Mouse (Mus musculus) adrenal gland, adult 2 months (tissue): ENCODE data around the gene Zzef1. TPM values are rescaled to one million over a fixed set of nuclear protein-coding genes. Genes with fewer than 3 reads are reported as not detected.
A peak's percentile ranks its signal among the peaks of the same experiment; 100 is the strongest.

ENCODE experiments used
- DNase-seq: peaks from one replicate; pipeline ENCODE4 v3.0.0; 2021
- polyA plus RNA-seq: library from polyadenylated mRNA; depleted of rRNA; stranded (reverse); fragments of >200 nt; gene quantifications from 2 replicates; pipeline ENCODE4 v1.2.3, GENCODE M21; 2012
- total RNA-seq, 2 experiments: library from RNA; stranded (reverse); gene quantifications; 2 replicates each; pipeline ENCODE4 v1.2.3; 2021

Zzef1 gene
- total and polyA plus RNA-seq, 3 experiments: 23.6 to 32.7 (median 31.5) TPM

DNA sequence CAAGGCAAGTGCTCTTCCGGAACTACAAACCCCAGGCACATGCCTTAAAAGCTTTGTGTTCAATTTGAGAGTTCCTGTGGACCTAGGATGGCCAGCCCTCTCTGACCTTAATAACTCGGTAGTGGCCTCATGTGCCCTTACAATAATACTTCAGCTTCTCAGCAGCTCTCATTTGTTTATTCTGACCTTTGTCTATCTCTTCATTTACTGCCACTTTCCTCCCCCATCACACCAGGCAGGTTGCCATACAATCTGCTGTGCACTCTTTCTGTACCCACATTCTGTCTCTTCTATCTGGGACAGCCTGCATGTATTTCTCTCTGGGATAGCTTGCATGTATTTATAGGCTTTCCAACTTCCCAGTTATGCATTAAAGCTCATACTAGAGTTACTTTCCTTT is 10.5 kb downstream of the Zzef1 start:
- no peak for DNase-seq

DNA sequence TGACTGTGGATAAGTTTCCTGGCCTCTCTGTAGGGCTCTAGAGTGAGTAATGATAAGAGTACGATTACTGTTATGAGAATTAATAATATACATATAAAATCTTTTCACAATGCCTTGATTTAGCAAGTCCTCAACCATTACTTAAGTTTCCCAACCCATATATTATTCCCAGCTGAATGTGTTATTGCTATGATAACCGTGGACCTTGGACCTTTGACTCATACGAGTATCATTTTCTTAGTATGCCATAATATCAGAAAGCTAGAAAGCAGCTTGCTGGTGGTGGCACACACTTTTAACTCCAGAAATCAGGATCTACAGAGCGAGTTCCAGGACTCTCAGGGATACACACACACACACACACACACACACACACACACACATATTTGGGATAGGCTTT is 12.0 kb downstream of the Zzef1 start:
- DNase-seq: peak; percentile 27

DNA sequence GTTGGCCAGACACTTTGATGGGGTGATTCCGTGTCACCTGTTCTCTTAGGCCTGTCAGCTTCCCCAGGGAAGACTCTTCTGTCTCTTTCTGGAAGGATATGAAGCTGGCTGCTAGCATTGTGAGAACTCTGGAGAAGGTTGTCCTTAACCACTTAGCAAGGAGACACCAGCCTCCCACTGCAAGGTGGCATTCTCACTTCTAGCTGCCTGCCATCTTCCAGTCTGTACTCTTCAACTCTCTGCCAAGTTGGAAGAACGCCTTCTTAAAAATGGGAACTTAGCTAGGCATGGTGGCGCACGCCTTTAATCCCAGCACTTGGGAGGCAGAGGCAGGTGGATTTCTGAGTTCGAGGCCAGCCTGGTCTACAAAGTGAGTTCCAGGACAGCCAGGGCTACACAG is 17.7 kb downstream of the Zzef1 start:
- DNase-seq: no peak

DNA sequence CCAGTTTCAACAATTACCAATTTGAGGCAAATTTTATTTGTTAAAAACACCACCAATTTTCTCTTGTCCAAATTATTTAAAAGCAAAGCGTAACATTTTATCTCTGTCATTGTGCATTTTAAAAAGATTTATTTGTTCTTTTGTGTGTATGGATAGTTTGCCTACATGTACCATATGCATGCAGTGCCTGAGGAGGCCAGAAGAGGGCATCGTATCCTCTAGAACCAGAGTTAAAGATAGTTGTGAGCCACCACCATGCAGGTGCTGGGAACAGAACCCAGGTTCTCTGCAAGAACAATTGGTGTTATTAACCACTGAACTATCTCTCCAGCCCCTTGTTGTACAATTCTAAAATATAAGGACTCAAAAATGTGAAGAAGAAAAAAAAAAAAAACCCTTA is 18.2 kb downstream of the Zzef1 start:
- DNase-seq: no peak

DNA sequence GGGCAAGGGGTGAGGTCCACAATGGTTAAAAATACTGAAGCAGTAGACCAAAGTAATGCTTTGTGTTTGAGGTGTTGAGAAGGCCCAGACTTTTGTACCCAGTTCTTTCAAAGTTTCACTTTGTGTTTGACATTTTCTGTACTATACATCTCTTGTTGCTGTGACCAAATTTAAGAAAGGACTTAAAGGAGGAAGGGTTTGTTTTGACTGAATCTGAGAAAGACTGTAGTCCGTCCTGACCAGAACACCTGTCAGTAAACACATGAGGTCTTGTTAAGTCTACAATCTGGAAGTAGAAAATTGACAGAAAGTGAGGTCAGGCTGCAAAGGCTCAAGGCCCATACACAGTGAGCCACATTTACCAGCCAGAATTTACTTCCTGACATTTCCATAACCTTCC is 20.8 kb downstream of the Zzef1 start:
- DNase-seq: no peak

DNA sequence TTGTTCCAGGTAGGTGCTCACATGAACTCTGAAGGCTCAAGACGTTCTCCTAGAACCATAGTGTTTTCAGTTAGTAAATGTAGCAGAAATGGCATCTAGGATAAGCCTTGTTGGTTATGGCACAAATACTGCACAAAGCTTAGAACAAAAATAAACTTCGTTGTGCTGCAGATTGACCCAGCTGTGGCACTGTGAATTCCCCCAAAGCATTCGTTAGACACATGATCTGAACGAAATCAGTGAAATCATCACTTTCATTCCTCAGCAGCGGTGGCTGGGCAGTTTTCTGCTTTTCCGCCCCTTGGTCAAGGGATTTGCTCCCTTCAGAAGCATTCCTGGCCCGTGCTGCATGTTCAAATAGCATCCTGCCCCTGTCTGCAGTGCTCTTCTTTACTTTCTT is 22.0 kb downstream of the Zzef1 start:
- DNase-seq: no peak

DNA sequence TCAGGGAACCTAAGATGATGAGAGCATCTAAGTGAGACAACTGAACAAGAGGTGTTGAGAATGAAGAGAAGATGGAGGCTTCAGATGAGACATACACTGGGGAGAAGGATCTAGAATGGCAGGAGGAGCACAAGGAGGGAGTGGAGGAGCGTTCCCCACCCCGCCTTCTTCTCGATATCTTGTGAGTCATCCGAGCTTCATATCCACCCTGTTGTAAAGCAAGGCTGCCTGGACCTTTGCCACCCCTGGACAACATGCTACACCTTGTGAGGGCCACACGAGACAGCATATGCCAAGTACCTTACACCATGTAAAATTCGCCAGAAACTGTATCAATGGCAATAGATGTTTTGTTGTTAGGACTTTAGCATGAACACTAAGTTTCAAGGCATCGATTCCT is 25.0 kb downstream of the Zzef1 start:
- DNase-seq: no peak

DNA sequence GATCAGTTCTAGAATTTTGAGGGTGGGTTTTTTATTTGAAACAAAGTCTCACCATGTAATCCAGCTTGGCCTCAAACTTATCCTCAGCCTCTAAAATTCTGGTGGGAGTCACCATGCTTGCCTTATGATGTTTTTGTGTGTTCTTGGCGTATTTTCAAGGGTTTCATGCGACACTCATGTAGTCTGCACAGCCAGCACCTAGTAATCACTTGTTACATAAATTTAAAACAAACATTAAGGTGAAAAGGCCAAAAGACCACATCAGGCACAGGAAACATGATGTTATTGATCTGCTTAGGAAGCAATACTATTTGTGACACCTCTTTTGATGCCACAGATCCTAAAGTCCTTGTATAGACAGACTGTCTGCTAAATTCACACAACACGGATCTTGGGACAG is 33.8 kb downstream of the Zzef1 start:
- DNase-seq: no peak

DNA sequence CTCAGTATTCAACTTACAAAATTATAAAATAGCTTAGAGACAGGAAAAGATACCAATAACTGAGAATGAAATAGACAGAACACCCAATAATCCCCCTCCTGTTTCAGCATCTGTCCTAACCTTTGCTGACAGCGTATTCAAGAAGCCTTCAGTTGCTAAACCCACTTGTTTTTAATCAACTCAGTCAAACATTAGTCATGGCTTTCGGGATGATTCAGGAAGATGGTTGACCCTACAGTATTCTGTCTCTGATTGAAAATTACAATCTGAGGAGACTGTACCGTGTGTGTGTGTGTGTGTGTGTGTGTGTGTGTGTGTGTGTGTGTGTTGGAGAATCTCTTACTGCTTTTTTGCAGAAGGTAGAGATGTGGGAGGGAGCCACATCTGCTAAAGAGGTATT is 46.7 kb downstream of the Zzef1 start:
- no peak for DNase-seq

DNA sequence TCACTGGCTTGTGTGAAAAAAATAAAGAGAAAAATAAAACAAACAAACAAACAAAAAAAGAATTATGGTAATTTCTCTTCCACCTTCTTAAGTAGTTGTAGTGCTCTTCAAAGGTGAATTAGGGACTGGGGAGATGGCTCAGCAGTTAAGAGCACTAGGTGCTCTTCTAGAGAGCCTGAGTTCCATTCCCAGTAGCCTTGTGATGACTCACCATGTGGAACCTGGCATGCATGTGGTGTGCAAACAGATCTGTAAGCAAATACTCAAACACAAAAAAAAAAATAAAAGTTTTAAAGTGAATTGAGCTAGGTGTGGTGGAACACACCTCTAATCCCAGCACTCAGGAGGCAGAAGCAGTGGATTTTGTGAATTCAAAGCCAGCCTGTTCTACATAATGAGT is 47.5 kb downstream of the Zzef1 start:
- no peak for DNase-seq

DNA sequence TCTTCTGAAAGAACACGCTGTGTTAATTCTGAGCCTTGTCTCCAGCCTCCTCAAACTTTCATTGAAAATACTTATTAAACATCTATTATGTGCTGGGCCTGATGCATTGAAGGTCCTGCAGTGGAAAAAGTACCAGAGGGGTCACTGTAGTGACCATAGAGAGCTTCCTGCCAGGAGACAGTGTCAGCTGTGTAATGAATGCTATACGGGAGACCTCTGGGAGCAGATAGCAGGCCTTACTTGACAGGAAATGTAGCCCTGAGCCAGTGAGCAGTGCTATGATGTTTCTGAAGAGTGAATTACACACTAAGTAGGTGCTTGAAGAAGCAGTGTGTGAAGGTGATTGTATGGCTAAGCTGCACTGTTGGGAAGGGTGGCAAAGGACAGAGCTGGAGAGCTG is 49.5 kb downstream of the Zzef1 start:
- no peak for DNase-seq

DNA sequence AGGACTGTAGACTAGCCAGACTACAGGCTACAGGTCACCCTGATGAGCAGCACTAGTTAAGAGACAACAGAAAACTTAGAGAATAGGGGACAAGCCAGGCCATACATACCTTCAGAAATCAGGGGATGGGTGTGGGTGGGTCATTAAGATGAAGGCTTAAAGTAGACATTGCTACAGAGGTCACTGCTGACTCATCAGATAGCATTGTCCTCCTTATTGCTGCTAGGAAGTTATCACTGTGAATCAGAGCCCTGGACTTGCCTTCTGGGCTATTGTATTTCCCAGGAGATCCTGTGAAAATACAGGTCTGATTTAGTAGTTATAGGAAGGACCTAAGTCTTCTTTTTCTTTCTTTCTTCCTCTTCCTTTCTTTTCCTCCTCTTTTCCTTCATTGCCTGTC is 50.7 kb downstream of the Zzef1 start:
- peak; percentile 24 for DNase-seq

DNA sequence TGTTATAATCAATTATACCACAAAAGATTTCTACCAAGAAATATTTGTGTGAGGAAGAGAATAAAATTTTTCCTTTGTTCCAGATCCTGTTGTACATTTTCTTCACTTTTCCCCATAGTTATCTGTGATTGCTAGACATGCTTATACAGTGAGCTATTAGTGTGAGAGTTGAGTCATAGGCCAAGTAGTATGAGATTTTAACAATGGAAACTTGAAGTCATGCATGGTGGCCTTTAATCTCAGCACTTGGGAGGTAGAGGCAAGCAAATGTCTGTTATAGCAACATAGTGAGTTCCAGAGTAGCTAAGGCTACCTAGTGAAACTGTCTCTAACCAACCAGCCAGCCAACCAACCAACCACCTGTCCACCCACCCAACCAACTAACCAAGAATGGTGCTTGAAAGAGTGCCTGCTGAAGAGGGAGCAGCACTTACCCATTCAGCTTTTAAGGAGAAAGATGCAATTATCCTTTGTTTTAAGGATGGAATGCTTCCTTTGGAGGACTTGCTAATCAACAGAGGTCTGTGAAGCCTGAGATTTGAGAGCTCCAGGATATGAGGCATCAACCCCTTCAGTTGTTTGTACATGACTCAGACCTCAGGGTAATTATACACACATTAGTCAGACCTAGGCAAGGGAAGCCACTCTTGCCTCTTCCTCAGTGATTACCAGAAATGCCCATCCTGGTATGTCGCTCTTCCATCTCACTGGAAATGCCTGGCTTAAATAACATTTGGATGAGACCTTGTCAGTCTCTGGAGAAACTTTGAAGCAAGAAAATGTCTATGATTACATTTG is 52.0 kb downstream of the Zzef1 start:
- DNase-seq: no peak

DNA sequence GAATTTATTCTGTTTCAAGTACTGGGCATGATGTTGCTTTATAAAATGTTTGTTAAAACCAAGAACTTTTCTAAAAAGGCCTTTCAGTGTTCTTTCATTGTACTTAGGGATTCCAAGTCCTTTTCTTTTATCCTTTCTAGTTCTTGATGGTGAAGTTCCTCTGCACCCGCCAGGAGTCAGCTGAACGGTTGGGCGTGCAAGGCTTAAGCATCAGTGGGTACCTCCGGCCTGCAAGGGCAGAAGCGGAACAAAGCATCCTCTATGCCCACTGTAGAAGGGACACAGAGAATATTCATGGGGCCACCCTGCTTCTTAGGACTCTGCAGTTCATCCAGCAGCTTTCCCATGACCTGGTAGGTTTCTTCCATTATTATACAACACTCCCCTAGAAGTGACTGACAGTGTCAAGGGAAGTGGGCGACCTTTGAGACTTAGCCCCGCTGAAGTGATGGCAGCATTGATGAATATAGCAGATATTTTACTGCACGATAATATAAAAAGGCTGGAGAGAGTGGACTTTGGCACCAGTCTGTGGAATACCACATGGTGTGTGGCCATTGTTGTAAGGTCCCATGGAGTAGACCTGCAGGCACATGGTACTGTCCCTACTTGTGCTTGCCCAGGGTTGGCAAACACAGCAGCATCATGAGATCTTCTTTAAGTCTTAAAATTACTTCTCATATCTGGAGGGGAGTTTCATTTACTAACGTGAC is 54.5 kb downstream of the Zzef1 start:
- no peak for DNase-seq

DNA sequence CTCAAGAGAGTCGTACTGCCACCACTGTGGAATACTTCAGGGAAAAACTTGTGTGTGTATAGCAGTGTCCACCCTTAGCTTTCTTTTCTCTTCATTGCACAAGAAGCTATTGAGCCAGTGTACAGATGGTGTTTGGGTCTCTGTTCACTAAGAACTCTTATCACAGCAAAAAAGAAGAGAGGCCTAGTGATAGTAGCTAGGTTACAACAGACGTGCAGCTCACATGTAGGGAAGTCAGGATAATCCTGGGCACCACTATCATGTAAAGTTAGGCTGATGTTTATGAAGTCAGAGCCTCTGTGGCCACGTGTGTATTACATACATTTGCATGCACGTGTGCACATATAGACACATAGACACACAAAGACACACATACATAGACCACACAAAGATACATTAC is 55.2 kb downstream of the Zzef1 start:
- DNase-seq: no peak

DNA sequence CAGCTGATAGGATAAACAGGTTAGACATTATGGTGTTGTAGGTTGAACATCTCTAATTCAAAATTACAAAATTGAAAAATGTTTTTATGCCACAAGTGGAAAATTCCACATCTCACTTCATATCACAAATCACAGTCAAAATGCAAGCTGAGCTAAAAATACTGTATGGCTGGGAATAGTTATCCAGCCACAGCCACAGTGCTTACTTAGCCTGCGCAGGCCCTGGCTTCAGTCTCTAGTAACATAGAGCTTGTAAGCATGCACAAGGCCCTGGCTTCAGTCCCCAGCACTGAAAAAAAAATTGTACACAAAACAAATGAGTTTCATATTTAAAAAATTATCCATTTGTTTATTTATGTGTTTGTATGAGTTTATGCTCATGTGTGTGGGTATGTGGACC is 56.1 kb downstream of the Zzef1 start:
- no peak for DNase-seq

DNA sequence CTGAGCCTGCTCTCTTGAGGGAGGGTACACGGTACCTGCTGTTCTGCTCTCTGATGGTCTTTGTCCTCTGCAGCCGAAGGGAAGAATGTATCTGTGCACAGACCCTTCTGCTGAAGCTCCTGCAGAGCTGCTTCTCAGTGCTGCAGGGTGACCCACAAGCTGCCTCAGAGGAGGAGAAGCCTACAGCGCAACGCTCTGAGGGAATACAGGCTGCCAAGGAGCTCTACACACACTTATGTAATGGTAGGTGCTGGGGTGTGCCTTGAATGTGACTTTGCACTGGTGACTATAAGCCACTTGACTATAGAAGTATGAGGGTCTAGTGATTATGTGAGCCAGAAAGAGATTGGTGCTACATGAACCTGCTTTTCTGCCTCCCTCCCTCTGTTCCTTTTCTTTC is 57.1 kb downstream of the Zzef1 start:
- DNase-seq: no peak

DNA sequence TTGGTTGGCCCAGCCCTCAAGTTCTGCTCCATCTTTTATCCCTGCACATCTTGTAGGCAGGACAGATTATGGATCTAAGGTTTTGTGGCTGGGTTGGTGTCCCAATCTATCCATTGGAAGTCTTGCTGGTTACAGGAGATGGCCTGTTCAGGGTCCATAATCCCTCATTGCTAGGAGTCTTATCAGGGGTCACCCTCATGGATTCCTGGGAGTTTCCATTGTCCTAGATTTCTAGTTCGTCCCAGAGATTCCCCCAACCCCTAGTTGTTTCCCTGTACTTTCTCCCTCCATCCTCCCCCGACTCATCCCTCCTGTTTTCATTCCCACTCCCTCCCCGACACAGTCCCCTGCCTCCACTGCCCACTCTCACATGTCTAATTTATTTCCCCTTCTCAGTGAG is 58.2 kb downstream of the Zzef1 start:
- DNase-seq: peak; percentile 41

DNA sequence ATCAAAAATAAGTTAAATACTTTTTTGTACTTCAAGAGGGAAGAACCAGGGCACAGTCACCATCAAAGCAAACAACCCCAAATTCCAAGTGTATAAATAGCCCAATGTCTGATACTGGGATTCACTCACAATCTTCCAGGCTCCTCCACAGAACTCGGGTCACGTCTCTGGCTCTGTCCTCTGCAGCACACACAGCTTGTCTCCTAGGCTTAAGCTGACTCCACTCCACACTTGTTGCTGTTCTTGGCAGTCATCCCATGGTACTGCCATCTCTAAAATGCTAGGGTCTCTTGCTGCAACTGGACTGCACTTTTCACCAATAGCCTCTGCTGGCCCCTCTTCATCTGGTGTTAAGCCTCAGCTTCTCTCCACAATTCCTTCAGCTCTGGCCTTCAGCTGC is 60.7 kb downstream of the Zzef1 start:
- no peak for DNase-seq

DNA sequence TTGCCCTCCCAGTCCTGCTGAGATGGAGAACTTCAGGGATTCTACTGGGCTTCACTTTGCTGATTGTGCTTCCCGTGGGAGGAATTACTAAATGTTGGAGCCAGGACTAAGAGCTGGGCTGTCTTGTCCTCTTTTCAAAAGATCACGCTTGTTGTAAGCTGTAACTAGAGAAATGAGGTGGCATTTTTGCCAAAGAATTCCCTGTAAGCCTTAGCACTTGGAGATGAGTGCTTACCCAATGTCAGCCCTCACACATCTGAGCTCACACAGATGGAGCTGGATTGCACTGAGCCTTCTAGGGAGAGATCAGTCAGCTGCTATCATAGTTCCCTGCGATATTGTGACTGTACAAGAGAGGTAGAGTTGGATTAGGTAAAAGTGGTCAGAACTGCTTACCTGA is 65.2 kb downstream of the Zzef1 start:
- DNase-seq: no peak

DNA sequence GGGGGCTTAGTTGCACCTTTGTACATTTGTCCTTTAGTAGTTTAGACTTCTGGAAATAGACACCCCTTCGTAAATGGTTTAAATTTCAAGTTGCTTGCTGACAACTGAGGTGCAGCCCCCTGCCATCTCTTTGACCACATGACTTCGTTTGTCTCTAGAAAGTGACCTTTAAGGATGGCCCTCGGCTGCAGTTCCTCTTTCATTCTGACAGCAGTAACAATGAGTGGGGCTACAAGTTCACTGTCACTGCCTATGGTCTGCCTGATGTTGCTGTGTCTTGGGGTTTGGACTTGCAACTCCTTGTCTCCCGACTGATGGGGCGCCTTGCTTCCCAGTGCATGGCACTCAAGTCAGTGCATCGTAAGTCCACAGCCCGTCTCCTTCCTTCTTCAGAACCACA is 70.4 kb downstream of the Zzef1 start:
- no peak for DNase-seq

DNA sequence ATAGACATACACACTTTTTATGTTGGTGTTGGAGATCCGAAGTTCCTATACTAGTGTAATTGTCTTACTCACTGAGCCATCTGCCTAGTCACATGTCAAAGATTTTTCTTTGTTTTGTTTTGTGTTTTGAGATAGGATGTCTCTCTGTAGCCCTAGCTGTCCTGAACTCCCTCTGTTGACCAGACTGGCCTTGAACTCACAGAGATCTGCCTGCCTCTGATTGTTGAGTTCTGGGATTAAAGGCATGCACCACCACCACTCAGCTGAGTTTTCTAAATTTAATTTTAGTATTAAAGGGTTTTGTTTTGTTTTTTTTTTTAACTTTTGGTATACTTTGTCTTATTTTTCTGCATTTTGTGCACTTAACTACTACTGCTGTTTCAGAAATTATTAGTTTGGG is 76.0 kb downstream of the Zzef1 start:
- no peak for DNase-seq

DNA sequence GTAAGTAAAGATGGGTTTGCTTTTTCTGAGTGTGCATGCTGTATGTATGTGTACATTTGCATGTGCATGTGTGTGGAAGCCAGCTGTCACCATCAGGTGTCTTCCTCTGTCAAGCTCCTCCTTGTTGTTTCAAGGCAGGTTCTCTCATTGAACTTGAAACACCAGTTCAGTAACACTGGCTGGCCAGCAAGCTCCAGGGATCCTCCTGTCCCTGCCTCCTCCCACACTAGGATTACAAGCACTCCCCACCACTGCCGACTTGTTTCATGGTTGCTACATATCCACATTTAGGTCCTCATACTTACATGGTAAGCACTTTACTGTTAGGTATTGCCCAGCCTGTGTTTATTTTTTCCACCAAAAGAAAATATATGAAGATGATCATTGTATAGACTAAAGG is 96.6 kb downstream of the Zzef1 start:
- no peak for DNase-seq

DNA sequence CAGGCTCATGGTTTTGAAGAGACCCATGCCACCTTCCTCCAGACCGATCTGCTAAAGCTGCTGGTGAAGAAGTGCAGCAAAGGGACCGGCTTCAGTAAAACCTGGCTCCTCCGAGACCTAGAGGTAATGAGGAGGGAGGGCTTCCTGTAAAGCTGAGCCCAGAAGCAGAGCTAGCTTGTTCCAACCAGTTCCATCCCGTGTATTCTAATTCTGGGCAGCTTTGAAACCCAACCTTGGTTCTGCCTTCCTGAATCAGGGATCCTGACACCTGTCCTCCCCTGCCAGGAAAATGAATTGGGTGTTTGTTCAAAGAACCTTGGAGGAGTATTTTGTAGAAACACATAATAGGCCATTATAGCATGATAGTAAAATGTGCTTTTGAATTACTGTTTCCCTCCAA is 112.4 kb downstream of the Zzef1 start:
- no peak for DNase-seq
